Comparison of ENCODE assay signal across 25 mouse cellular contexts in genomic region chr19:6598186-6598585, GRCm38 (mm10). TPM values are rescaled to one million over a fixed set of nuclear protein-coding genes. Genes with fewer than 3 reads are reported as not detected.
A peak's percentile ranks its signal among the peaks of the same experiment; 100 is the strongest.
DNase-seq lines count a peak whose midpoint lies in the region; ATAC-seq lines count a peak whose summit lies in the region.
"Had no signal": no experiment of that assay in that cellular context is flagged by ENCODE, and none has a peak within 500 bp of the region (broad histone marks: within the 10 kb centered on the region; RNA-seq: fewer than 3 reads in every experiment).

No protein-coding gene starts in this region.

- ATAC-seq in forebrain, embryonic 13.5 days, result no peak
- ATAC-seq in kidney, embryonic 15.5 days (replicated peaks; ENCODE audit: low FRiP score), result no peak
- ATAC-seq: midbrain, embryonic 15.5 days had no signal

- no peak overlapping the region for H3K4me2 ChIP-seq in forebrain, embryonic 13.5 days
- no peak overlapping the region for H3K4me2 ChIP-seq in kidney, embryonic 15.5 days
- H3K4me2 ChIP-seq: midbrain, embryonic 15.5 days had no signal

- no peak for DNase-seq in forebrain, embryonic 10.5 days (ENCODE audit: extremely low spot score, low spot score)
- DNase-seq in kidney, postnatal 10 days, result peak; percentile 40
- DNase-seq in 3T3-L1 (ENCODE audit: low read depth, low spot score), result peak; percentile 15
- DNase-seq in ZHBTc4 (ENCODE audit: low read depth, low spot score), result peak; percentile 43
- no peak for DNase-seq in adrenal gland, postnatal 10 days
- no peak for DNase-seq in embryo, embryonic 11 days
- DNase-seq: B cell, adult 2 months; cerebellum, adult 18-20 months; gastrocnemius, postnatal 10 days; thymus, adult 18-20 months had no signal

- 0 out of 2 replicates have a peak overlapping the region, but pooled peaks have one; percentile 15 for H3K27ac ChIP-seq in forebrain, embryonic 10.5 days
- no peak overlapping the region for H3K27ac ChIP-seq in forebrain, embryonic 13.5 days
- no peak overlapping the region for H3K27ac ChIP-seq in kidney, embryonic 15.5 days
- H3K27ac ChIP-seq: midbrain, embryonic 15.5 days had no signal

- no peaks in the 10 kb centered on the region for H3K9me3 ChIP-seq in forebrain, embryonic 10.5 days
- no peaks in the 10 kb centered on the region for H3K9me3 ChIP-seq in forebrain, embryonic 13.5 days (replicated peaks)
- no peaks in the 10 kb centered on the region for H3K9me3 ChIP-seq in kidney, embryonic 15.5 days (replicated peaks)
- H3K9me3 ChIP-seq: midbrain, embryonic 15.5 days had no signal

- H3K36me3 ChIP-seq in forebrain, embryonic 10.5 days (replicated peaks), result no peaks in the 10 kb centered on the region
- no peaks in the 10 kb centered on the region for H3K36me3 ChIP-seq in forebrain, embryonic 13.5 days (ENCODE audit: poor library complexity, severe bottlenecking)
- H3K36me3 ChIP-seq in kidney, embryonic 15.5 days, result no peaks in the 10 kb centered on the region
- H3K36me3 ChIP-seq: midbrain, embryonic 15.5 days had no signal

- WGBS in forebrain, embryonic 10.5 days, result 87% methylated on average over 3 of the region's 3 CpGs
- WGBS in forebrain, embryonic 13.5 days, result 73% methylated on average over 3 of the region's 3 CpGs
- 81% methylated on average over 3 of the region's 3 CpGs for WGBS in kidney, embryonic 15.5 days

- no peak overlapping the region for H3K4me3 ChIP-seq in forebrain, embryonic 10.5 days
- H3K4me3 ChIP-seq in forebrain, embryonic 13.5 days, result no peak overlapping the region
- H3K4me3 ChIP-seq in kidney, embryonic 15.5 days (replicated peaks), result no peak overlapping the region
- H3K4me3 ChIP-seq: midbrain, embryonic 15.5 days had no signal

- H3K9ac ChIP-seq in forebrain, embryonic 13.5 days, result no peak overlapping the region
- H3K9ac ChIP-seq in kidney, embryonic 15.5 days, result no peak overlapping the region
- H3K9ac ChIP-seq: midbrain, embryonic 15.5 days had no signal

- peaks cover 14% of the 10 kb centered on the region for H3K4me1 ChIP-seq in forebrain, embryonic 10.5 days
- H3K4me1 ChIP-seq in forebrain, embryonic 13.5 days, result no peaks in the 10 kb centered on the region
- peaks cover 20% of the 10 kb centered on the region for H3K4me1 ChIP-seq in kidney, embryonic 15.5 days
- H3K4me1 ChIP-seq: midbrain, embryonic 15.5 days had no signal

- 0 out of 2 replicates have a peak, but pooled peaks cover 2% of the 10 kb centered on the region for H3K27me3 ChIP-seq in forebrain, embryonic 10.5 days (ENCODE audit: poor library complexity, severe bottlenecking)
- H3K27me3 ChIP-seq in forebrain, embryonic 13.5 days, result no peaks in the 10 kb centered on the region
- H3K27me3 ChIP-seq in kidney, embryonic 15.5 days, result no peaks in the 10 kb centered on the region
- H3K27me3 ChIP-seq: midbrain, embryonic 15.5 days had no signal

RNA-seq across cellular contexts. Expression of gene Slc22a12, which starts 55.4 kb away (rescaled TPM):
- not detected in 2 replicates for polyA plus RNA-seq in forebrain, embryonic 10.5 days (2016; fragmentation: Nextera tagmentation; extraction: Ambion mirVana)
- not detected in 2 replicates for polyA plus RNA-seq in forebrain, embryonic 13.5 days (2015; fragmentation: Nextera tagmentation; extraction: Ambion mirVana)
- polyA plus RNA-seq in kidney, embryonic 15.5 days (2015; fragmentation: Nextera tagmentation; extraction: Ambion mirVana), result 14.1 and 16.3 TPM in 2 replicates
- total RNA-seq in adrenal gland, postnatal 10 days (2021), result not detected
- total RNA-seq: common myeloid progenitor, adult 5-6 weeks; ES-E14; gastrocnemius, postnatal 10 days; liver, adult 2 months; megakaryocyte progenitor cell, adult 5-6 weeks; neutrophil, adult 5-6 weeks had no signal
- polyA plus RNA-seq: embryonic facial prominence, embryonic 14.5 days; forebrain, embryonic 11.5 days; heart, postnatal 0 days; hindbrain, embryonic 11.5 days; intestine, embryonic 14.5 days; liver, adult 2 months; lung, embryonic 16.5 days; small intestine, adult 2 months had no signal

Comparison
In these comparisons a context has a peak if more than half of its experiments do, and no peak if none do; other contexts are left out.
1. DNase-seq: peak in kidney, postnatal 10 days (single experiment), 3T3-L1 (single experiment) and ZHBTc4 (single experiment); none in forebrain, embryonic 10.5 days (single experiment), adrenal gland, postnatal 10 days (single experiment) and embryo, embryonic 11 days (single experiment).
2. RNA of gene Slc22a12, which starts 55.4 kb away (polyA plus RNA-seq): 14.1 to 16.3 TPM in kidney, embryonic 15.5 days; not detected in forebrain, embryonic 13.5 days and not detected in forebrain, embryonic 10.5 days; every median in the first group is over 10 times any median in the second.